Mouse (Mus musculus) thymus, adult 2 months (tissue): ENCODE results near the gene Trir.

Experiments used
- CTCF ChIP-seq: fragments of 200-500 bp; IDR thresholded peaks from 2 replicates; pipeline ENCODE4 v1.5.1; 2012; ENCODE audit warnings: mild to moderate bottlenecking, control low read depth, low read length, moderate library complexity, borderline replicate concordance; ENCODE audit not compliant: control insufficient read depth, poor library complexity, insufficient read depth; ENCODE audit errors: extremely low read depth
- POLR2A ChIP-seq: fragments of 200-500 bp; IDR thresholded peaks from 2 replicates; pipeline ENCODE4 v1.6.1; 2012; ENCODE audit warnings: mild to moderate bottlenecking, low read length, control low read depth, moderate library complexity; ENCODE audit not compliant: control insufficient read depth, poor library complexity, insufficient read depth; ENCODE audit errors: extremely low read depth

DNA sequence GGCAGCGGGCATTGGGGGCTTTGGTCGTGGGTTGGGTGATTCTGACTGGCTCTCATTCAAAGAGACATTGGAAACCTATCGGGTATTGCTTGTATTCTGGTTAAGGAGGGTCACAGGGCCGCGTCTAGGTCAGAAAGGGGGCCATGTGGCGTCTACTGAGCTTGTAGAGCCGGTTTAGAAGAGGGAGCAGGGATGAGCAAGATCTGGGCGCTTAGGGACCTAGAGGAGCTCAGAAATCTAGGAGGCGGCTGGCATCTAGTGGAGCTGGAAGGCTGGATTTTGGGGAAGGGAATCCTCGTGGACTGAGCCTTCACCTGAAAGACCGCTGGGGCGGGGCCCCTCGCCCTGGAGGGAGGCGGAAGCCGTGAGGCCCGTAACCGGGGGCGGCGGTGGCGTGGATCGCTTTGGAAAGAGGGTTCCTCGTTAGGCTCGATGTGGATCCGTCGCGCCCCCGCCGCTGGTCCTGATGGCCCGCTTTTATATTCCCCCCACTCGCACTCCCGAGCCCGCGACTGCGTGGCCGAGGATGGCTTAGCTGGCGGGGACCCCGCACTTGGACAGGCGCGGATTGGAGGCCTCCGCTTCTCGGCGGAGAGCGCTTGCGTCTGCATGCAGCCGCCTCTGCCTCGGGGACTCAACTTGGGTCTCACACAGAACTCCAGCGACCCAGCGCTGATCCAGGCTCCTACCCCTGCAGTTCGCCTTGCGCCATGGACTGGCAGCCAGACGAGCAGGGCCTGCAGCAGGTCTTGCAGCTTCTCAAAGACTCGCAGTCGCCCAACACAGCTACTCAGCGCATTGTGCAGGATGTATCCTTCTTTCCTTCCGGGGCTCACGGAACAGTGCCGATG, 11.3 kb downstream of the Trir start:
- TF ChIP-seq CTCF (no peak), POLR2A (peak; percentile 39; the same call in 1 of the 2 replicates)
